Mouse (Mus musculus) megakaryocyte, embryonic 14.5 days (primary cell): Measurements from ENCODE around the gene Nkx2-9.

Experiments used
- FLI1 ChIP-seq: IDR thresholded peaks from 2 replicates; pipeline ENCODE4 v1.6.1; 2012; ENCODE audit warnings: low read length, inconsistent platforms, mixed read lengths
- GATA1 ChIP-seq: IDR thresholded peaks from 3 replicates; pipeline ENCODE4 v1.6.1; 2012; ENCODE audit warnings: mixed read lengths, low read length, inconsistent platforms, borderline replicate concordance

GRCm38 (mm10) chr12:56612761-56613437 lies at the start of gene Nkx2-9:
- TF ChIP-seq GATA1 (no peak), FLI1 (no peak)
